Mouse (Mus musculus) liver, postnatal 0 days (tissue): Measurements from ENCODE around the gene Neo1. TPM values are rescaled to one million over a fixed set of nuclear protein-coding genes. Genes with fewer than 3 reads are reported as not detected.

Experiments used
- ATAC-seq: fragments of 200-750 bp; cut with Nextera tagmentation; 2 replicates; pipeline ENCODE4 v1.8.0; 2017; ENCODE audit warnings: mild to moderate bottlenecking, moderate library complexity
- DNase-seq: peaks from one replicate; pipeline ENCODE4 v3.0.0-alpha.2; 2016
- H3K27ac ChIP-seq: fragments of 300-500 bp; sonication (generic); 2 replicates; pipeline ENCODE4 v1.5.1; 2014; ENCODE audit warnings: antibody characterized with exemption, moderate library complexity, mild to moderate bottlenecking, low read depth
- H3K27me3 ChIP-seq: fragments of 300-500 bp; sonication (generic); 2 replicates; pipeline ENCODE4 v1.6.1; 2014; ENCODE audit warnings: low read length, control low read depth, mixed read lengths; ENCODE audit not compliant: insufficient read depth
- H3K36me3 ChIP-seq: fragments of 300-500 bp; sonication (generic); replicated peaks from 2 replicates; pipeline ENCODE4 v1.6.1; 2014; ENCODE audit warnings: mild to moderate bottlenecking, control low read depth, low read length, moderate library complexity, mixed read lengths; ENCODE audit not compliant: insufficient read depth
- H3K4me1 ChIP-seq: fragments of 300-500 bp; sonication (generic); 2 replicates; pipeline ENCODE4 v1.6.1; 2014; ENCODE audit warnings: antibody characterized with exemption, mild to moderate bottlenecking, control low read depth; ENCODE audit not compliant: insufficient read depth
- H3K4me2 ChIP-seq: fragments of 300-500 bp; sonication (generic); 2 replicates; pipeline ENCODE4 v1.6.1; 2014; ENCODE audit warnings: low read depth, mild to moderate bottlenecking, low read length, moderate library complexity, mixed read lengths
- H3K4me3 ChIP-seq: fragments of 300-500 bp; sonication (generic); 2 replicates; pipeline ENCODE4 v1.5.1; 2014; ENCODE audit warnings: low read depth, low read length
- H3K9ac ChIP-seq: fragments of 300-500 bp; sonication (generic); replicated peaks from 2 replicates; pipeline ENCODE4 v1.6.1; 2014; ENCODE audit warnings: mild to moderate bottlenecking, moderate library complexity
- H3K9me3 ChIP-seq: fragments of 300-500 bp; sonication (generic); 2 replicates; pipeline ENCODE4 v1.6.1; 2016; ENCODE audit warnings: mild to moderate bottlenecking, control low read depth, low read length, mixed read lengths
- CTCF ChIP-seq: sonication (generic); IDR thresholded peaks from 2 replicates; pipeline ENCODE4 v1.5.1; 2016; ENCODE audit warnings: antibody characterized with exemption, low read depth
- EP300 ChIP-seq: IDR thresholded peaks from 2 replicates; pipeline ENCODE4 v1.6.1; 2016; ENCODE audit warnings: antibody characterized with exemption, low read depth, mild to moderate bottlenecking
- WGBS: fragments of 180-500 bp; shearing (Covaris S2); extraction: QIAGEN DNeasy Blood & Tissue Kit; methylation state at CpG from one replicate; pipeline ENCODE4 v1.1.7; 2014; ENCODE audit not compliant: insufficient replicate concordance; 5-methylcytosine and 5-hydroxymethylcytosine counted together
- polyA plus RNA-seq: library from polyadenylated mRNA; unstranded; fragments of >200 nt; fragmentation: Nextera tagmentation; extraction: Ambion mirVana; gene quantifications from 2 replicates; pipeline ENCODE4 v1.2.1, GENCODE M21; 2015

Gene Neo1
- polyA plus RNA-seq, 1 experiment from 2014 or later, result 1.2 TPM

DNA sequence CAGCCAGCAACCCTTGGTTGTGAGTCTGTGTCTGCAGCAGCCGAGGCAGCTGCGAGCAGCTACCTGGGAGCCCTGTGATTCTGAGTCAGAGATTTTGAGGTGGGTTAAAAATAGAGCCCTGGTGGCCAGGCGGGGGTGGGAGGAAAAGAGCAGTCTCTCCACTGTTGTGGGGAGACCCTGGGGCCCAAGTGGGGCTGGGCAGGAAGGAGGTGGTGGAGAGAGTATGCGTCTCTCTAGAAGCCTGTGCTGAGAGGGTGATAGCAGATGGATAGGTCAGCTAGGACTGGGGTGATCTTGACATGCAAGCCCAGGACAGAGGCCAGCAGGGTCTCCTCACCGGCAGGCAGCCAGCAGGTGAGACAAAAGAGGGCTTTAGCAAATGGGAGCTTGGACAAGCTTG lies 199.1 kb downstream of the Neo1 start:
- no peaks in the 10 kb centered on the region for H3K4me1 ChIP-seq
- no peaks in the 10 kb centered on the region for H3K9me3 ChIP-seq
- H3K9ac ChIP-seq, result no peak overlapping the region
- ATAC-seq (no peak), DNase-seq (no peak)
- WGBS, result 43% methylated on average over 5 of the region's 5 CpGs
- H3K4me2 ChIP-seq, result no peak overlapping the region
- H3K27me3 ChIP-seq, result no peaks in the 10 kb centered on the region
- no peak overlapping the region for H3K4me3 ChIP-seq
- H3K36me3 ChIP-seq, result no peaks in the 10 kb centered on the region
- TF ChIP-seq EP300 (no peak), CTCF (no peak)
- no peak overlapping the region for H3K27ac ChIP-seq

GRCm38 (mm10) chr9:58832939-58833338 lies 203.3 kb downstream of the Neo1 start:
- no peak for ATAC-seq
- H3K27ac ChIP-seq, result no peak overlapping the region

DNA sequence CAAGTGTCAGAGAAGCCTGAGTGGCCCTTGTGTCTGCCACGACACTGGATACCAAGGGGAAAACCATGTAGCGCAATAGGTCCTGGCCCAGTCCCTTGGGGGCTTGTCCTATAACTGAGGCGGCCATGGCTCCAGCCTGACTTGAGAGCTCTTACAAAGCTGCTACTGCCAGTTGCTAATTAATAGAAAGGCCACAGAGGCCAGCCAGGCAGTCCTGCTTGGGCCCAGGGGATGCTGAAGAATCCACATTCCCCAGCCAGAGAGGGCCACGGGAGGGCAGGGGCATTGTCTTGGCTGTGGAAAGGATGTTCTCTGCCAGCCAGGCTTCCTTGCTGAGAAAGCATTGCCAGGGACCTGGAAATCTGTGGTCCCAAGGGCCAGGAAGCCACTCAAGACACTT lies 206.6 kb downstream of the Neo1 start:
- 75% methylated on average over 4 of the region's 4 CpGs for WGBS
- DNase-seq, result no peak
- no peaks in the 10 kb centered on the region for H3K36me3 ChIP-seq

More at GRCm38 (mm10) chr9:58832939-58833338, 203.3 kb downstream of the Neo1 start:
- no peak for TF ChIP-seq CTCF
- TF ChIP-seq EP300, result no peak
- Histone ChIP-seq H3K36me3 (no peaks in the 10 kb centered on the region), H3K27me3 (no peaks in the 10 kb centered on the region), H3K4me3 (no peak overlapping the region), H3K9me3 (no peaks in the 10 kb centered on the region), H3K4me1 (no peaks in the 10 kb centered on the region), H3K4me2 (no peak overlapping the region), H3K9ac (no peak overlapping the region)
- WGBS, result 54% methylated on average over 3 of the region's 3 CpGs
- DNase-seq, result no peak

More for the DNA sequence above, 206.6 kb downstream of the Neo1 start:
- H3K4me3 ChIP-seq, result no peak overlapping the region
- H3K4me2 ChIP-seq, result no peak overlapping the region
- TF ChIP-seq EP300, result no peak
- TF ChIP-seq CTCF, result no peak
- no peaks in the 10 kb centered on the region for H3K9me3 ChIP-seq
- no peak overlapping the region for H3K27ac ChIP-seq
- peaks cover 11% of the 10 kb centered on the region for H3K27me3 ChIP-seq
- no peak for ATAC-seq
- no peaks in the 10 kb centered on the region for H3K4me1 ChIP-seq
- no peak overlapping the region for H3K9ac ChIP-seq

Other genes with a start within 250 kb of the Neo1 start
- not detected in 2 replicates for gene Hcn4, start 213.0 kb downstream of the Neo1 start, polyA plus RNA-seq